Mouse (Mus musculus): ENCODE data around the gene Gm18596.
"Not testable (repeated sequence)": the region's sequence is repeated elsewhere in the genome, so short reads cannot be mapped to it uniquely, and the experiment has no call there.

Gm18596 gene

DNA sequence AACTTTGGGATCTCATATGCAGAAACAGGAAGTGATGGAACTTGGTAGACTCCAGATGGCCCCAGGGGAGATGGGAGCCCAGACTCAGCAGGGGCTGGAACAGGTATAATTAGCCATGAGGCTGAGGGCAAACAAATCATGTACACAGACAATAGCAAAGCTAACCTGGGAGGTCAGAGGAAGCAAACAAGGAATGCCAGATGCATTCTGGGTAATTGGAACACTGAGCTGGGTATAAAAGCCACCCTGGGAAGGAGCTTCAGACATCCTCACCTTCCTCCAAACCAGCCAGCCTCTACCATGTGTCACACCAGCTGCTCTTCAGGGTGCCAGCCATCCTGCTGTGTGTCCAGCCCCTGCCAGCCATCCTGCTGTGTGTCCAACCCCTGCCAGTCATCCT is 31.3 kb downstream of the Gm18596 start, which contains the start of gene Gm10024:
Gm10024 (plus strand) TSS at position 301 of the 400 bp plus-strand sequence.
- not testable (repeated sequence) for DNase-seq (ENCODE audit: low spot score in 2 of 2)

DNA sequence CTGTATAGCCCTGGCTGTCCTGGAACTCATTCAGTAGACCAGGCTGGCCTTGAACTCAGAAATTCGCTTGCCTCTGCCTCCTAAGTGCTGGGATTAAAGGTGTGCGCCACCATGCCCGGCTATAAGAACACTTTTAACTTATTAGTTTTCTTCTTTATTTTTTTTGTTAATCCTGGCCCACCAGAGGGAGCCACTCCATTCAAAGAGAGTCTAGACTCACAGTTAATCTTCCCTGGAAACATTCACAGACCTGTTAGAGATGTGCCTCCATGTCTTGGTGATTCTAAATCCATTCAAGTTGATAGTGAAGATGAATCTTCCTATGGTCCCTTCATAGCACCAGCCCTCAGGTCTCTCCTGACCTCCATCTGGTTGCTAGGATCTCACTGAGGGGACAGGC is 32.6 kb downstream of the Gm18596 start:
- no peak for DNase-seq (ENCODE audit: low spot score in 2 of 2)

DNA sequence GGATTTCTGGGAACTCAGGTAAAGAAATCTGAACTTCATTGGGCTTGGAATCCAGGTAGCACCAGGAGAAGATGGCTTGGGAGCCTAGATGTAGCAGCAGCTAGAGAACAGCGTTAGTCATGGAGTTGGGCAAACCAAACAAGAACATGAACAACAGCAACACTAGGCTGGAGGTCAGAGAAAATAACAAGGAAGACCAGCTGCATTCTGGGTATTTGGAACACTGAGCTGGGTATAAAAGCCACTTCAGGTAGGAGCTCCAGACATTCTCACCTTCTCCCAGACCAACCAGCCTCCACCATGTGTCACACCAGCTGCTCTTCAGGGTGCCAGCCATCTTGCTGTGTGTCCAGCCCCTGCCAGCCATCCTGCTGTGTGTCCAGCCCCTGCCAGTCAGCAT is 36.1 kb downstream of the Gm18596 start, which contains the start of gene Gm10272:
Gm10272 (plus strand) TSS at position 301 of the 400 bp plus-strand sequence.
- DNase-seq (ENCODE audit: low spot score in 2 of 2), result no peak

DNA sequence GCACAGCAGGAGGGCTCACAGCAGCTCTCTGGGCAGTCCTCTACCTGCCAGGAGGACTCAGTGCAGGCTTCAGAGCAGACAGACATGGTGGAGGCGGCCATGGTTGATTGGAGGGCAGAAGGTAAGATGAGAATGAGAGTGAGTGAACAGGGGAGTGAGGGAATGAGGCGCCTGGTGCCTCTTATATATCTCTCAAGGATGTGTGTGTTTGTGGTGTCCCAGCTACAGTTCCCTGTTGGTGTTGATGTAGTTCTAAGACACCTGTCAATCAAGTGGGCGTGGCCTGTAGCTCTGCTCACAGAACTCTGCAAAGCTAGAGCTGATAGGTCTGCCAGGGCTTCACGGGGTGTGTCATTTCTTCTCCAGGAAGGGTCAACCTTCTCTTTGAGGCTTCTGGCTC is 45.3 kb downstream of the Gm18596 start, which contains the start of gene Gm9508:
Gm9508 (minus strand) TSS at position 101 of the 400 bp plus-strand sequence.
- DNase-seq (ENCODE audit: low spot score in 2 of 2), result no peak

Measured in spleen, postnatal 4 days (tissue).